Mouse (Mus musculus) neural tube, embryonic 13.5 days (tissue): ENCODE data around the gene Dapl1. TPM values are rescaled to one million over a fixed set of nuclear protein-coding genes. Genes with fewer than 3 reads are reported as not detected.

Experiments
- ATAC-seq: fragments of 200-750 bp; cut with Nextera tagmentation; 2 replicates; pipeline ENCODE4 v1.8.0; 2017; ENCODE audit warnings: low read depth, mild to moderate bottlenecking, moderate TSS enrichment, moderate library complexity
- H3K27ac ChIP-seq: fragments of 300-500 bp; sonication (generic); replicated peaks from 2 replicates; pipeline ENCODE4 v1.5.1; 2015; ENCODE audit warnings: moderate library complexity, mild to moderate bottlenecking, inconsistent platforms
- H3K27me3 ChIP-seq: fragments of 300-500 bp; sonication (generic); 2 replicates; pipeline ENCODE4 v1.6.1; 2015; ENCODE audit warnings: mild to moderate bottlenecking, inconsistent platforms
- H3K36me3 ChIP-seq: fragments of 300-500 bp; sonication (generic); 2 replicates; pipeline ENCODE4 v1.6.1; 2015; ENCODE audit warnings: mild to moderate bottlenecking, inconsistent platforms
- H3K4me1 ChIP-seq: fragments of 300-500 bp; sonication (generic); replicated peaks from 2 replicates; pipeline ENCODE4 v1.6.1; 2015; ENCODE audit warnings: inconsistent platforms
- H3K4me2 ChIP-seq: fragments of 300-500 bp; sonication (generic); 2 replicates; pipeline ENCODE4 v1.6.1; 2015; ENCODE audit warnings: inconsistent platforms, mild to moderate bottlenecking, moderate library complexity
- H3K4me3 ChIP-seq: fragments of 300-500 bp; sonication (generic); 2 replicates; pipeline ENCODE4 v1.5.1; 2015; ENCODE audit warnings: mild to moderate bottlenecking, inconsistent platforms
- H3K9ac ChIP-seq: fragments of 300-500 bp; sonication (generic); 2 replicates; pipeline ENCODE4 v1.6.1; 2015; ENCODE audit warnings: moderate library complexity, mild to moderate bottlenecking, inconsistent platforms
- H3K9me3 ChIP-seq: fragments of 300-500 bp; sonication (generic); 2 replicates; pipeline ENCODE4 v1.6.1; 2016; ENCODE audit warnings: inconsistent platforms
- WGBS: fragments of 180-500 bp; shearing (Covaris S2); methylation state at CpG from one replicate; pipeline ENCODE4 v1.1.7; 2015; 5-methylcytosine and 5-hydroxymethylcytosine counted together
- polyA plus RNA-seq: library from polyadenylated mRNA; unstranded; fragments of >200 nt; fragmentation: Nextera tagmentation; extraction: Ambion mirVana; gene quantifications from 2 replicates; pipeline ENCODE4 v1.2.1, GENCODE M21; 2015

Gene Dapl1
- polyA plus RNA-seq, 1 experiment from 2014 or later, result not detected

GRCm38 (mm10) chr2:59544237-59544909 is 59.9 kb downstream of the Dapl1 start:
- ATAC-seq, result no peak
- Histone ChIP-seq H3K9me3 (no peaks in the 10 kb centered on the region), H3K9ac (no peak overlapping the region), H3K4me3 (no peak overlapping the region), H3K27me3 (peaks cover 4% of the 10 kb centered on the region; the same call in 1 of the 2 replicates), H3K27ac (no peak overlapping the region), H3K36me3 (no peaks in the 10 kb centered on the region), H3K4me1 (peaks cover 18% of the 10 kb centered on the region), H3K4me2 (no peak overlapping the region)
- 23% methylated on average over 13 of the region's 13 CpGs for WGBS

- Histone ChIP-seq H3K4me1 (peaks cover 18% of the 10 kb centered on the region), H3K9ac (no peak overlapping the region), H3K27ac (no peak overlapping the region), H3K36me3 (no peaks in the 10 kb centered on the region), H3K4me3 (no peak overlapping the region), H3K9me3 (no peaks in the 10 kb centered on the region), H3K27me3 (peaks cover 4% of the 10 kb centered on the region; the same call in 1 of the 2 replicates), H3K4me2 (no peak overlapping the region)
- WGBS, result 37% methylated on average over 7 of the region's 7 CpGs
- ATAC-seq, result no peak
Observed at GRCm38 (mm10) chr2:59545001-59545400, 60.5 kb downstream of the Dapl1 start.

- H3K36me3 ChIP-seq, result no peaks in the 10 kb centered on the region
- WGBS, result 91% methylated on average over 8 of the region's 8 CpGs
Observed at GRCm38 (mm10) chr2:59547369-59548099, 63.1 kb downstream of the Dapl1 start.

GRCm38 (mm10) chr2:59552784-59553183 is 68.3 kb downstream of the Dapl1 start:
- WGBS, result 39% methylated on average over 1 of the region's 1 CpGs
- no peak for ATAC-seq
- H3K9ac ChIP-seq, result no peak overlapping the region
- no peak overlapping the region for H3K4me2 ChIP-seq
- H3K4me1 ChIP-seq, result no peaks in the 10 kb centered on the region
- no peaks in the 10 kb centered on the region for H3K36me3 ChIP-seq
- no peak overlapping the region for H3K4me3 ChIP-seq
- H3K27me3 ChIP-seq, result peaks cover 4% of the 10 kb centered on the region; the same call in 1 of the 2 replicates
- H3K27ac ChIP-seq, result no peak overlapping the region
- no peaks in the 10 kb centered on the region for H3K9me3 ChIP-seq

More at GRCm38 (mm10) chr2:59547369-59548099, 63.1 kb downstream of the Dapl1 start:
- Histone ChIP-seq H3K27ac (no peak overlapping the region), H3K4me2 (no peak overlapping the region), H3K9me3 (no peaks in the 10 kb centered on the region), H3K4me1 (peaks cover 14% of the 10 kb centered on the region), H3K9ac (no peak overlapping the region), H3K27me3 (no peaks in the 10 kb centered on the region), H3K4me3 (no peak overlapping the region)
- no peak for ATAC-seq

- H3K9me3 ChIP-seq, result no peaks in the 10 kb centered on the region
- no peak for ATAC-seq
- 92% methylated on average over 2 of the region's 2 CpGs for WGBS
- no peak overlapping the region for H3K27ac ChIP-seq
- H3K27me3 ChIP-seq, result peaks cover 8% of the 10 kb centered on the region; the same call in 1 of the 2 replicates
- no peaks in the 10 kb centered on the region for H3K36me3 ChIP-seq
- no peaks in the 10 kb centered on the region for H3K4me1 ChIP-seq
- no peak overlapping the region for H3K9ac ChIP-seq
- H3K4me2 ChIP-seq, result no peak overlapping the region
- H3K4me3 ChIP-seq, result no peak overlapping the region
Observed at GRCm38 (mm10) chr2:59554373-59554940, 70.0 kb downstream of the Dapl1 start.

Other genes starting within 250 kb of the Dapl1 start
- gene Tanc1, start 127.4 kb downstream of the Dapl1 start, polyA plus RNA-seq, result 9.8 and 10.0 TPM in 2 replicates